Mouse (Mus musculus): ENCODE measurements around the gene Mphosph9. TPM values are rescaled to one million over a fixed set of nuclear protein-coding genes. Genes with fewer than 3 reads are reported as not detected.

Gene Mphosph9
- polyA plus RNA-seq, 1 experiment = 0.28 TPM

GRCm38 (mm10) chr5:124234778-124235177 is 93.0 kb downstream of the Mphosph9 start:
- H3K36me3 ChIP-seq (ENCODE audit: control insufficient read depth) = peaks cover 10% of the 10 kb centered on the region
- no peak for TF ChIP-seq GATA1 (IDR thresholded peaks at IDR 0.05; ENCODE audit: low read length)
- TF ChIP-seq TAL1 (IDR thresholded peaks at IDR 0.05; ENCODE audit: low read length) = no peak
- no peaks in the 10 kb centered on the region for H3K9me3 ChIP-seq (ENCODE audit: control insufficient read depth, low read length)
- no peaks in the 10 kb centered on the region for H3K27me3 ChIP-seq (ENCODE audit: control insufficient read depth)
- H3K4me1 ChIP-seq (ENCODE audit: control insufficient read depth) = peaks cover 22% of the 10 kb centered on the region
- H3K4me3 ChIP-seq (replicated peaks) = no peak overlapping the region

- TF ChIP-seq GATA1 (IDR thresholded peaks at IDR 0.05; ENCODE audit: low read length) (no peak), TAL1 (IDR thresholded peaks at IDR 0.05; ENCODE audit: low read length) (no peak)
- Histone ChIP-seq H3K9me3 (ENCODE audit: control insufficient read depth, low read length) (no peaks in the 10 kb centered on the region), H3K4me3 (replicated peaks) (no peak overlapping the region), H3K27me3 (ENCODE audit: control insufficient read depth) (no peaks in the 10 kb centered on the region), H3K4me1 (ENCODE audit: control insufficient read depth) (peaks cover 22% of the 10 kb centered on the region), H3K36me3 (ENCODE audit: control insufficient read depth) (peaks cover 10% of the 10 kb centered on the region)
Measured at GRCm38 (mm10) chr5:124233874-124234661, 93.7 kb downstream of the Mphosph9 start.

GRCm38 (mm10) chr5:124233144-124233465 is 94.7 kb downstream of the Mphosph9 start:
- H3K4me1 ChIP-seq (ENCODE audit: control insufficient read depth) = peaks cover 20% of the 10 kb centered on the region
- H3K36me3 ChIP-seq (ENCODE audit: control insufficient read depth) = peaks cover 4% of the 10 kb centered on the region
- no peak for TF ChIP-seq TAL1 (IDR thresholded peaks at IDR 0.05; ENCODE audit: low read length)
- no peak for TF ChIP-seq GATA1 (IDR thresholded peaks at IDR 0.05; ENCODE audit: low read length)
- H3K9me3 ChIP-seq (ENCODE audit: control insufficient read depth, low read length) = no peaks in the 10 kb centered on the region
- H3K27me3 ChIP-seq (ENCODE audit: control insufficient read depth) = no peaks in the 10 kb centered on the region
- no peak overlapping the region for H3K4me3 ChIP-seq (replicated peaks)

GRCm38 (mm10) chr5:124232360-124233143 is 95.2 kb downstream of the Mphosph9 start:
- Histone ChIP-seq H3K4me1 (ENCODE audit: control insufficient read depth) (peaks cover 19% of the 10 kb centered on the region), H3K4me3 (replicated peaks) (no peak overlapping the region)
- TF ChIP-seq GATA1 (IDR thresholded peaks at IDR 0.05; ENCODE audit: low read length) (no peak), TAL1 (IDR thresholded peaks at IDR 0.05; ENCODE audit: low read length) (no peak)

GRCm38 (mm10) chr5:124230461-124230860 is 97.3 kb downstream of the Mphosph9 start:
- H3K4me3 ChIP-seq (replicated peaks) = no peak overlapping the region
- no peaks in the 10 kb centered on the region for H3K27me3 ChIP-seq (ENCODE audit: control insufficient read depth)
- H3K36me3 ChIP-seq (ENCODE audit: control insufficient read depth) = no peaks in the 10 kb centered on the region
- no peaks in the 10 kb centered on the region for H3K9me3 ChIP-seq (ENCODE audit: control insufficient read depth, low read length)
- H3K4me1 ChIP-seq (ENCODE audit: control insufficient read depth) = peaks cover 24% of the 10 kb centered on the region; the same call in 1 of the 2 replicates
- TF ChIP-seq GATA1 (IDR thresholded peaks at IDR 0.05; ENCODE audit: low read length) (no peak), TAL1 (IDR thresholded peaks at IDR 0.05; ENCODE audit: low read length) (no peak)

More at GRCm38 (mm10) chr5:124232360-124233143, 95.2 kb downstream of the Mphosph9 start:
- H3K27me3 ChIP-seq (ENCODE audit: control insufficient read depth) = no peaks in the 10 kb centered on the region
- H3K9me3 ChIP-seq (ENCODE audit: control insufficient read depth, low read length) = no peaks in the 10 kb centered on the region
- H3K36me3 ChIP-seq (ENCODE audit: control insufficient read depth) = no peaks in the 10 kb centered on the region; the same call in 1 of the 2 replicates

- Histone ChIP-seq H3K4me1 (ENCODE audit: control insufficient read depth) (peaks cover 13% of the 10 kb centered on the region; the same call in 1 of the 2 replicates), H3K4me3 (replicated peaks) (no peak overlapping the region), H3K27me3 (ENCODE audit: control insufficient read depth) (no peaks in the 10 kb centered on the region), H3K36me3 (ENCODE audit: control insufficient read depth) (peaks cover 10% of the 10 kb centered on the region), H3K9me3 (ENCODE audit: control insufficient read depth, low read length) (no peaks in the 10 kb centered on the region)
- no peak for TF ChIP-seq GATA1 (IDR thresholded peaks at IDR 0.05; ENCODE audit: low read length)
- TF ChIP-seq TAL1 (IDR thresholded peaks at IDR 0.05; ENCODE audit: low read length) = no peak
Measured at GRCm38 (mm10) chr5:124227193-124227592, 100.6 kb downstream of the Mphosph9 start.

- H3K9me3 ChIP-seq (ENCODE audit: control insufficient read depth, low read length) = no peaks in the 10 kb centered on the region
- peaks cover 10% of the 10 kb centered on the region; the same call in 1 of the 2 replicates for H3K4me1 ChIP-seq (ENCODE audit: control insufficient read depth)
- TF ChIP-seq TAL1 (IDR thresholded peaks at IDR 0.05; ENCODE audit: low read length) (no peak), GATA1 (IDR thresholded peaks at IDR 0.05; ENCODE audit: low read length) (no peak)
- H3K36me3 ChIP-seq (ENCODE audit: control insufficient read depth) = peaks cover 10% of the 10 kb centered on the region
- no peaks in the 10 kb centered on the region for H3K27me3 ChIP-seq (ENCODE audit: control insufficient read depth)
- H3K4me3 ChIP-seq (replicated peaks) = no peak overlapping the region
Measured at GRCm38 (mm10) chr5:124226494-124226893, 101.3 kb downstream of the Mphosph9 start.

- Histone ChIP-seq H3K9me3 (ENCODE audit: control insufficient read depth, low read length) (no peaks in the 10 kb centered on the region), H3K27me3 (ENCODE audit: control insufficient read depth) (no peaks in the 10 kb centered on the region), H3K36me3 (ENCODE audit: control insufficient read depth) (peaks cover 10% of the 10 kb centered on the region), H3K4me1 (ENCODE audit: control insufficient read depth) (peaks cover 10% of the 10 kb centered on the region; the same call in 1 of the 2 replicates), H3K4me3 (replicated peaks) (no peak overlapping the region)
- no peak for TF ChIP-seq GATA1 (IDR thresholded peaks at IDR 0.05; ENCODE audit: low read length)
- no peak for TF ChIP-seq TAL1 (IDR thresholded peaks at IDR 0.05; ENCODE audit: low read length)
Measured at GRCm38 (mm10) chr5:124225891-124226290, 101.9 kb downstream of the Mphosph9 start.
